Mouse (Mus musculus) lung, postnatal 0 days (tissue): Measurements from ENCODE around the gene Trim60.

Source experiments
- CTCF ChIP-seq: IDR thresholded peaks from 2 replicates; pipeline ENCODE4 v1.5.1; 2016; ENCODE audit warnings: antibody characterized with exemption, mild to moderate bottlenecking
- EP300 ChIP-seq: IDR thresholded peaks from 2 replicates; pipeline ENCODE4 v1.6.1; 2016; ENCODE audit warnings: antibody characterized with exemption, mild to moderate bottlenecking, control low read depth

GRCm38 (mm10) chr8:65065622-65066021, 47.2 kb upstream of the Trim60 start:
- no peak for TF ChIP-seq CTCF
- no peak for TF ChIP-seq EP300
